Mouse (Mus musculus): ENCODE data around the gene Rad51b.

Gene Rad51b

GRCm38 (mm10) chr12:79848539-79848938, 551.5 kb downstream of the Rad51b start:
- no peak for DNase-seq

GRCm38 (mm10) chr12:79850021-79850420, 552.9 kb downstream of the Rad51b start:
- DNase-seq: no peak

- no peak for DNase-seq
Observed at GRCm38 (mm10) chr12:79851898-79852297, 554.8 kb downstream of the Rad51b start.

GRCm38 (mm10) chr12:79852606-79853005, 555.5 kb downstream of the Rad51b start:
- DNase-seq: no peak

GRCm38 (mm10) chr12:79853901-79854490, 556.9 kb downstream of the Rad51b start:
- no peak for DNase-seq

GRCm38 (mm10) chr12:79854507-79854906, 557.4 kb downstream of the Rad51b start:
- no peak for DNase-seq

GRCm38 (mm10) chr12:79856116-79856909, 559.2 kb downstream of the Rad51b start:
- peak in 1 of 2 experiments; percentile 25 for DNase-seq

- DNase-seq: no peak
Observed at GRCm38 (mm10) chr12:79857704-79858103, 560.6 kb downstream of the Rad51b start.

GRCm38 (mm10) chr12:79858336-79858735, 561.3 kb downstream of the Rad51b start:
- DNase-seq: no peak

- DNase-seq: no peak
Observed at GRCm38 (mm10) chr12:79859354-79860247, 562.5 kb downstream of the Rad51b start.

GRCm38 (mm10) chr12:79860248-79860555, 563.1 kb downstream of the Rad51b start:
- DNase-seq: no peak
